Mouse (Mus musculus) heart, postnatal 0 days (tissue): ENCODE measurements at regions not wholly inside any gene's neighbourhood (a gene's known extent, or its start where the extent isn't known, plus 50 kb on each side); places are given as distances from the start of the nearest gene placed in this dataset.

ENCODE experiments used
- CTCF ChIP-seq: IDR thresholded peaks from 2 replicates; pipeline ENCODE4 v1.5.1; 2016; ENCODE audit warnings: antibody characterized with exemption, control low read depth, low read depth
- EP300 ChIP-seq: IDR thresholded peaks from 2 replicates; pipeline ENCODE4 v1.6.1; 2016; ENCODE audit warnings: antibody characterized with exemption, low read depth

- TF ChIP-seq CTCF (no peak), EP300 (no peak)
These were observed 1214.3 kb upstream of the A1bg start for GRCm38 (mm10) chr15:62136932-62137594.
